ENCODE assay signal across 22 mouse cellular contexts in the genomic region with DNA sequence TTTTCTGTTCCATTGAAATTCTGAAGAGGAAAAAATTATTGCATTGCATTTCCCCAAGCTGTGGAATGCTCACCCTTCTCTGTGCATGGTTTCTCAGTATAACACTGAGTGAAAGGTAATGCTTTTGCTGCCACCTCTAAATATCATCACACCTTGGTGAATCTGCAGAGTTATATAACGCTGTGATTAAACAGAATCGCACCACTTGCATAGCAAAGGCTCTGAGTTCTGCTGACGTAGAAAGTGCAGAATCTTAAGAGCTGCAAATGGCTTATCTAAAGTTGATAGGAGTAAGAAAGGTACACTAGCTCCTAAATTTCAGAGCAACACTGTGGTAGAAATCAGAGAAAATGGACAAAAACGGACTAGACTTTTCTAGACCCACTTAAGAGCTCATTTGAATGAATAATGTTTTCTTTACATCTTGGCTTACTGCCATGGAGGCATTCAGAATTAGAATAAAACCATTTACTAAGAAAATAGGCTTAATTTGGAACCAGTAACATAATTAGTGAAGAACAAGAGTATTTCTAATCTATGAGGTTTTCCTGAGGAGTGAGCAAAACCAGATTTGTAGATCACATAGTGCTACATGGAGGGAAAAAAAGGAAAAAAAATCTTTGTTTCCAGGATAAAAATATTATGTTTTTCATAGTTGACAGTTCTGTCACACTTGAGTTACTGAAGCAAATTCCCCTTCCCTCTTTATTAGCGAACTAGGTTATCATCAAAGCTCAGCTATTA.
DNase-seq lines count a peak whose midpoint lies in the region; ATAC-seq and TF ChIP-seq lines count a peak whose summit lies in the region.
"Had no signal": no experiment of that assay in that cellular context is flagged by ENCODE, and none has a peak within 500 bp of the region (broad histone marks: within the 10 kb centered on the region; RNA-seq: fewer than 3 reads in every experiment).

No protein-coding gene starts in this region.

- H3K36me3 ChIP-seq in forebrain, embryonic 13.5 days (ENCODE audit: poor library complexity, severe bottlenecking): no peaks in the 10 kb centered on the region
- H3K36me3 ChIP-seq in forebrain, embryonic 12.5 days (replicated peaks): no peaks in the 10 kb centered on the region
- H3K36me3 ChIP-seq in heart, adult 2 months (ENCODE audit: control insufficient read depth, insufficient read depth, low read length): no peaks in the 10 kb centered on the region; the same call in 1 of the 2 replicates
- no peaks in the 10 kb centered on the region for H3K36me3 ChIP-seq in heart, embryonic 12.5 days
- H3K36me3 ChIP-seq in midbrain, embryonic 14.5 days (ENCODE audit: control insufficient read depth, insufficient read depth, low read length): no peaks in the 10 kb centered on the region
- no peaks in the 10 kb centered on the region for H3K36me3 ChIP-seq in midbrain, embryonic 11.5 days (ENCODE audit: control insufficient read depth, insufficient read depth, low read length)
- no peaks in the 10 kb centered on the region for H3K36me3 ChIP-seq in forebrain, embryonic 16.5 days (ENCODE audit: control insufficient read depth, insufficient read depth)
- H3K36me3 ChIP-seq: embryonic facial prominence, embryonic 13.5 days; G1E; hindbrain, embryonic 12.5 days had no signal

- no peak for TF ChIP-seq POLR2A in heart, adult 2 months (IDR thresholded peaks at IDR 0.05; ENCODE audit: insufficient read depth, low read depth, low read length)

- WGBS in forebrain, embryonic 13.5 days: 52% methylated on average over 5 of the region's 5 CpGs
- WGBS in forebrain, embryonic 12.5 days: 69% methylated on average over 5 of the region's 5 CpGs
- WGBS in heart, adult 2 months: 60% methylated on average over 5 of the region's 5 CpGs
- WGBS in heart, embryonic 12.5 days: 63% methylated on average over 5 of the region's 5 CpGs
- 71% methylated on average over 5 of the region's 5 CpGs for WGBS in midbrain, embryonic 14.5 days
- 88% methylated on average over 5 of the region's 5 CpGs for WGBS in midbrain, embryonic 11.5 days
- WGBS in forebrain, embryonic 16.5 days: 34% methylated on average over 5 of the region's 5 CpGs

- DNase-seq in heart, adult 2 months: no peak
- peak; percentile 2 for DNase-seq in midbrain, embryonic 14.5 days
- DNase-seq in midbrain, embryonic 11.5 days (ENCODE audit: low spot score, missing footprints): no peak
- DNase-seq in liver: no peak
- DNase-seq: adrenal gland, adult 8-10 months; adrenal gland, postnatal 36 days; B cell, adult 2 months; cerebellum, adult 11-12 months; cerebellum, adult 9-10 months; cerebellum, postnatal 36 days; gastrocnemius, postnatal 25 days; heart, postnatal 4 days had no signal

- H3K27ac ChIP-seq in forebrain, embryonic 13.5 days: no peak overlapping the region
- no peak overlapping the region for H3K27ac ChIP-seq in forebrain, embryonic 12.5 days
- peak overlapping the region; percentile 56 for H3K27ac ChIP-seq in heart, adult 2 months
- H3K27ac ChIP-seq in heart, embryonic 12.5 days (ENCODE audit: poor library complexity, severe bottlenecking): no peak overlapping the region
- H3K27ac ChIP-seq in midbrain, embryonic 14.5 days (replicated peaks; ENCODE audit: low read depth, low read length): no peak overlapping the region
- no peak overlapping the region for H3K27ac ChIP-seq in midbrain, embryonic 11.5 days (ENCODE audit: low read depth, low read length)
- H3K27ac ChIP-seq in forebrain, embryonic 16.5 days (ENCODE audit: low read length): no peak overlapping the region
- H3K27ac ChIP-seq: embryonic facial prominence, embryonic 13.5 days; gastrocnemius, adult 2 months; hindbrain, embryonic 12.5 days; hindbrain, postnatal 0 days had no signal

- H3K4me1 ChIP-seq in forebrain, embryonic 13.5 days: peaks cover 14% of the 10 kb centered on the region
- peaks cover 5% of the 10 kb centered on the region; the same call in 1 of the 2 replicates for H3K4me1 ChIP-seq in forebrain, embryonic 12.5 days
- no peaks in the 10 kb centered on the region; the same call in 1 of the 2 replicates for H3K4me1 ChIP-seq in heart, adult 2 months (ENCODE audit: control insufficient read depth, insufficient read depth, low read length)
- no peaks in the 10 kb centered on the region for H3K4me1 ChIP-seq in heart, embryonic 12.5 days (replicated peaks)
- H3K4me1 ChIP-seq in midbrain, embryonic 14.5 days (ENCODE audit: control insufficient read depth, insufficient read depth, low read length): no peaks in the 10 kb centered on the region
- H3K4me1 ChIP-seq in midbrain, embryonic 11.5 days (ENCODE audit: control insufficient read depth, insufficient read depth, low read length): no peaks in the 10 kb centered on the region
- peaks cover 8% of the 10 kb centered on the region; the same call in 1 of the 2 replicates for H3K4me1 ChIP-seq in forebrain, embryonic 16.5 days (replicated peaks; ENCODE audit: control insufficient read depth, insufficient read depth, low read length)
- H3K4me1 ChIP-seq: embryonic facial prominence, embryonic 13.5 days; hindbrain, embryonic 12.5 days had no signal

- H3K4me2 ChIP-seq in forebrain, embryonic 13.5 days: no peak overlapping the region
- H3K4me2 ChIP-seq in forebrain, embryonic 12.5 days: no peak overlapping the region
- no peak overlapping the region for H3K4me2 ChIP-seq in heart, embryonic 12.5 days
- H3K4me2 ChIP-seq in midbrain, embryonic 14.5 days (ENCODE audit: low read length): no peak overlapping the region
- H3K4me2 ChIP-seq in midbrain, embryonic 11.5 days: no peak overlapping the region
- no peak overlapping the region for H3K4me2 ChIP-seq in forebrain, embryonic 16.5 days (ENCODE audit: low read length)
- H3K4me2 ChIP-seq: embryonic facial prominence, embryonic 13.5 days; hindbrain, embryonic 12.5 days had no signal

- H3K4me3 ChIP-seq in forebrain, embryonic 13.5 days: no peak overlapping the region
- H3K4me3 ChIP-seq in forebrain, embryonic 12.5 days (replicated peaks): no peak overlapping the region
- no peak overlapping the region for H3K4me3 ChIP-seq in heart, adult 2 months
- H3K4me3 ChIP-seq in heart, embryonic 12.5 days: no peak overlapping the region
- H3K4me3 ChIP-seq in midbrain, embryonic 14.5 days (replicated peaks; ENCODE audit: low read depth, low read length): no peak overlapping the region
- no peak overlapping the region for H3K4me3 ChIP-seq in midbrain, embryonic 11.5 days (ENCODE audit: low read depth, low read length)
- H3K4me3 ChIP-seq in forebrain, embryonic 16.5 days (replicated peaks; ENCODE audit: low read length): no peak overlapping the region
- H3K4me3 ChIP-seq: embryonic facial prominence, embryonic 13.5 days; gastrocnemius, adult 2 months; hindbrain, embryonic 12.5 days had no signal

- H3K79me2 ChIP-seq in heart, adult 2 months (replicated peaks; ENCODE audit: control insufficient read depth, insufficient read depth, low read length): no peaks in the 10 kb centered on the region

- TF ChIP-seq EP300 in heart, adult 2 months (IDR thresholded peaks at IDR 0.05; ENCODE audit: insufficient read depth, low read depth, low read length): no peak

- intact Hi-C loops in heart, adult 2 months (cut with DNase I): loop anchor here (10.0 kb wide), 1 partner anchor 109 kb away; no protein-coding TSS in a partner anchor

- TF ChIP-seq CTCF in heart, adult 2 months (IDR thresholded peaks at IDR 0.05): no peak

- no peak overlapping the region for H3K9ac ChIP-seq in forebrain, embryonic 13.5 days
- H3K9ac ChIP-seq in forebrain, embryonic 12.5 days: no peak overlapping the region
- H3K9ac ChIP-seq in heart, adult 2 months (ENCODE audit: low read depth, low read length): no peak overlapping the region
- no peak overlapping the region for H3K9ac ChIP-seq in heart, embryonic 12.5 days
- H3K9ac ChIP-seq in midbrain, embryonic 14.5 days (replicated peaks; ENCODE audit: low read length): no peak overlapping the region
- no peak overlapping the region for H3K9ac ChIP-seq in midbrain, embryonic 11.5 days (ENCODE audit: low read length)
- H3K9ac ChIP-seq in forebrain, embryonic 16.5 days (replicated peaks; ENCODE audit: low read depth, low read length): no peak overlapping the region
- H3K9ac ChIP-seq: embryonic facial prominence, embryonic 13.5 days; hindbrain, embryonic 12.5 days had no signal

- no peaks in the 10 kb centered on the region for H3K9me3 ChIP-seq in forebrain, embryonic 13.5 days (replicated peaks)
- no peaks in the 10 kb centered on the region for H3K9me3 ChIP-seq in forebrain, embryonic 12.5 days
- no peaks in the 10 kb centered on the region for H3K9me3 ChIP-seq in heart, embryonic 12.5 days (replicated peaks)
- H3K9me3 ChIP-seq in midbrain, embryonic 14.5 days (ENCODE audit: control insufficient read depth, low read length): no peaks in the 10 kb centered on the region
- no peaks in the 10 kb centered on the region for H3K9me3 ChIP-seq in midbrain, embryonic 11.5 days (ENCODE audit: control insufficient read depth, low read length)
- no peaks in the 10 kb centered on the region for H3K9me3 ChIP-seq in forebrain, embryonic 16.5 days (ENCODE audit: control insufficient read depth, low read length)
- H3K9me3 ChIP-seq: embryonic facial prominence, embryonic 13.5 days; G1E; hindbrain, embryonic 12.5 days had no signal

- no peaks in the 10 kb centered on the region for H3K27me3 ChIP-seq in forebrain, embryonic 13.5 days
- H3K27me3 ChIP-seq in forebrain, embryonic 12.5 days: no peaks in the 10 kb centered on the region
- H3K27me3 ChIP-seq in heart, adult 2 months (ENCODE audit: control insufficient read depth, insufficient read depth, low read length): no peaks in the 10 kb centered on the region
- no peaks in the 10 kb centered on the region for H3K27me3 ChIP-seq in heart, embryonic 12.5 days (replicated peaks)
- no peaks in the 10 kb centered on the region for H3K27me3 ChIP-seq in midbrain, embryonic 14.5 days (ENCODE audit: control insufficient read depth, insufficient read depth, low read length)
- no peaks in the 10 kb centered on the region for H3K27me3 ChIP-seq in midbrain, embryonic 11.5 days (ENCODE audit: control insufficient read depth, insufficient read depth, low read length)
- no peaks in the 10 kb centered on the region for H3K27me3 ChIP-seq in forebrain, embryonic 16.5 days (replicated peaks; ENCODE audit: control insufficient read depth, insufficient read depth, low read length)
- H3K27me3 ChIP-seq: embryonic facial prominence, embryonic 13.5 days; hindbrain, embryonic 12.5 days had no signal

- peak; percentile 60 for ATAC-seq in forebrain, embryonic 13.5 days
- ATAC-seq in forebrain, embryonic 12.5 days (ENCODE audit: low FRiP score): no peak
- no peak for ATAC-seq in heart, embryonic 12.5 days (ENCODE audit: insufficient number of reproducible peaks, low FRiP score)
- no peak for ATAC-seq in midbrain, embryonic 14.5 days (ENCODE audit: low FRiP score, low TSS enrichment)
- no peak for ATAC-seq in midbrain, embryonic 11.5 days (ENCODE audit: low FRiP score)
- ATAC-seq in forebrain, embryonic 16.5 days: peak; percentile 47; the same call in 1 of the 2 replicates
- ATAC-seq: CD4-positive, CD25-positive, alpha-beta regulatory T cell, adult 4 months; hindbrain, postnatal 0 days had no signal

Comparison
In these comparisons a context has a peak if more than half of its experiments do, and no peak if none do; other contexts are left out.
1. ATAC-seq: peak in forebrain, embryonic 13.5 days (single experiment) and forebrain, embryonic 16.5 days (single experiment); none in forebrain, embryonic 12.5 days (single experiment), heart, embryonic 12.5 days (single experiment), midbrain, embryonic 14.5 days (single experiment) and midbrain, embryonic 11.5 days (single experiment).